Mouse (Mus musculus) limb, embryonic 15.5 days (tissue): ENCODE data around the gene Snx8. TPM values are rescaled to one million over a fixed set of nuclear protein-coding genes. Genes with fewer than 3 reads are reported as not detected.

ENCODE experiments used
- ATAC-seq: fragments of 200-750 bp; cut with Nextera tagmentation; 2 replicates; pipeline ENCODE4 v1.8.0; 2017; ENCODE audit warnings: low read depth, moderate TSS enrichment; ENCODE audit not compliant: insufficient number of reproducible peaks, low FRiP score, low TSS enrichment
- H3K27ac ChIP-seq: fragments of 300-500 bp; sonication (generic); 2 replicates; pipeline ENCODE4 v1.5.1; 2015; ENCODE audit warnings: moderate library complexity, mild to moderate bottlenecking, inconsistent platforms
- H3K27me3 ChIP-seq: fragments of 300-500 bp; sonication (generic); 2 replicates; pipeline ENCODE4 v1.6.1; 2015; ENCODE audit warnings: inconsistent platforms
- H3K36me3 ChIP-seq: fragments of 300-500 bp; sonication (generic); 2 replicates; pipeline ENCODE4 v1.6.1; 2015; ENCODE audit warnings: inconsistent platforms
- H3K4me1 ChIP-seq: fragments of 300-500 bp; sonication (generic); 2 replicates; pipeline ENCODE4 v1.6.1; 2015; ENCODE audit warnings: inconsistent platforms
- H3K4me2 ChIP-seq: fragments of 300-500 bp; sonication (generic); 2 replicates; pipeline ENCODE4 v1.6.1; 2015; ENCODE audit warnings: mild to moderate bottlenecking, inconsistent platforms
- H3K4me3 ChIP-seq: fragments of 300-500 bp; sonication (generic); 2 replicates; pipeline ENCODE4 v1.5.1; 2015; ENCODE audit warnings: mild to moderate bottlenecking, inconsistent platforms
- H3K9ac ChIP-seq: fragments of 300-500 bp; sonication (generic); 2 replicates; pipeline ENCODE4 v1.6.1; 2015; ENCODE audit warnings: inconsistent platforms
- H3K9me3 ChIP-seq: fragments of 300-500 bp; sonication (generic); 2 replicates; pipeline ENCODE4 v1.6.1; 2016; ENCODE audit warnings: inconsistent platforms
- WGBS: fragments of 180-500 bp; shearing (Covaris S2); methylation state at CpG from one replicate; pipeline ENCODE4 v1.1.7; 2015; 5-methylcytosine and 5-hydroxymethylcytosine counted together
- polyA plus RNA-seq: library from polyadenylated mRNA; unstranded; fragments of >200 nt; fragmentation: Nextera tagmentation; extraction: Ambion mirVana; gene quantifications from 2 replicates; pipeline ENCODE4 v1.2.1, GENCODE M21; 2015

Gene Snx8
- polyA plus RNA-seq, 1 experiment from 2014 or later: 23.8 TPM

- Histone ChIP-seq H3K36me3 (peaks cover 17% of the 10 kb centered on the region), H3K4me1 (peaks cover 17% of the 10 kb centered on the region), H3K27me3 (no peaks in the 10 kb centered on the region), H3K9ac (no peak overlapping the region), H3K4me3 (no peak overlapping the region), H3K27ac (no peak overlapping the region), H3K4me2 (no peak overlapping the region), H3K9me3 (no peaks in the 10 kb centered on the region)
- 39% methylated on average over 2 of the region's 2 CpGs for WGBS
- ATAC-seq: no peak
These were observed 55.4 kb downstream of the Snx8 start for GRCm38 (mm10) chr5:140333631-140334030.

GRCm38 (mm10) chr5:140332519-140332918, 56.5 kb downstream of the Snx8 start:
- Histone ChIP-seq H3K4me2 (peak overlapping the region; percentile 89), H3K27me3 (no peaks in the 10 kb centered on the region), H3K9me3 (no peaks in the 10 kb centered on the region), H3K36me3 (peaks cover 17% of the 10 kb centered on the region), H3K4me1 (peaks cover 17% of the 10 kb centered on the region), H3K9ac (no peak overlapping the region), H3K27ac (peak overlapping the region; percentile 89; the same call in 1 of the 2 replicates), H3K4me3 (peak overlapping the region; percentile 55)
- ATAC-seq: no peak
- WGBS: 44% methylated on average over 4 of the region's 4 CpGs

DNA sequence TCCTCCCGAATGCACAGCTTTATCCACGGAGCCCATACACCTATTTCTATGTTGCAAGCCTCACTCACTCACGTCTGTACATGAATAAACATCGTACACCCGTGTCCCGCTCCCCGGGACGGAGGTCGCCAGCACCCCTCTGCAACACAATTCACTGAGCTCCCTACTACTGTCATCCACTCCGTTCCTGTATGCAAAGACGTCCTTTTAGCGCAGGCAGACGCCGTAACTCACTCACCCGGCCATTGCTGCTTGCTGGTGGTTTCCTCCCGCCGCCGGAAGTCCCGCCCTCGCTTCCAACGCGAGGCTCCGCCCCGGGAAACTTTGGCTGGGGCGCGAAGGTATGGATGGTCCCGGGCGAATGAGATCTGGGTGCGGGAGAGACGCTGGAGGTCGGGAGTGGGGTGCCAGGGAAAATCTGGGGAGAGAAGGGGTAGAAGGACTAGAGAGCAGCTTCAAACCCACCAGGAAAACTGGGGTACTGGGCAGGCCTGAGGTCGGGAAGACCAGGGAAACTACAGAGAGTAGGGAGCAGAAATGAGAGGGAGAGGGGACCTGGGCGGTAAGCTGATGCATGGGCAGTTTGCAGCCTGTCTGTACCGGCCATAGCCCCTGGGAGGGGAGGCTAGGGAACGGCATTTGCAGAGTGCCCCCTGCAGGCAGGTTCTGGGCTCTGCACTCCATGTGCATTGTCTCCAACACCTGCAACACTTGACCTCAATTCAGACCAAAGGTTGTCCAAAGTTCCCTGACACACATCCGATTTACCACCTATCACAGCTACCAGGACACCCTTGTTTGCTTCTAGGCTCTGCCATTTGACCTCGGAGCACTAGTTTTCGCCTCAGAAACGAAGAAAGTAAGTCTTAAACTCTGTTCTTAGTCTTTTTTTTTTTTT, 57.2 kb downstream of the Snx8 start, which contains the start of gene Mrm2:
Gene Mrm2 (minus strand): TSS at position 284 of the 898 bp plus-strand sequence.
- peak within 1 kb of the TSS; percentile 55 for H3K4me3 ChIP-seq
- peaks cover 17% of the 10 kb centered on the region for H3K4me1 ChIP-seq
- peak; percentile 68 for ATAC-seq
- under 1% methylated on average over 39 of the region's 39 CpGs for WGBS
- H3K4me2 ChIP-seq: peak within 1 kb of the TSS; percentile 89
- H3K27me3 ChIP-seq: no peaks in the 10 kb centered on the region
- peak within 1 kb of the TSS; percentile 65 for H3K9ac ChIP-seq
- H3K9me3 ChIP-seq: no peaks in the 10 kb centered on the region
- peaks cover 19% of the 10 kb centered on the region for H3K36me3 ChIP-seq
- H3K27ac ChIP-seq: peak within 1 kb of the TSS; percentile 89

DNA sequence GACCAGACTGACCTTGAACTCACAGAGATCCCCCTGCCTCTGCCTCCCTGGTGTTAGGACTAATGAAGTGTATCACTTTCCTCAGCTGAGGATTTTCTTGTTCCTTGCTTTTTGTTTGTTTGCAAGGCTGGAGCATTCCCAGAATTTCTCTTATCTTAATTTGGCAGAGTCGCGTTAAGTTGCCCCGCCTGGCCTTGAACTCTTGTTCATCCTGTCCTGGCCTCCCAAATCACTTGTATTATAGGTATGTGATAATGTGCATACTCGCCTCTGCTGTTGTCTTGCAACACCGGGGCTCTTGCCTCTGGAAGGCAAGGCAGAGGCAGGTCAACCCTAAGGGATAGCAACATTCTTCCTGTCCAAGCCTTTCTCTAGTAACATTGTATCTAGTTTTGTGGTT, 65.0 kb downstream of the Snx8 start:
- peaks cover 23% of the 10 kb centered on the region for H3K36me3 ChIP-seq
- no peak overlapping the region for H3K4me2 ChIP-seq
- ATAC-seq: no peak
- 90% methylated on average over 5 of the region's 5 CpGs for WGBS
- H3K9me3 ChIP-seq: no peaks in the 10 kb centered on the region
- H3K9ac ChIP-seq: no peak overlapping the region
- H3K4me1 ChIP-seq: peaks cover 11% of the 10 kb centered on the region; the same call in 1 of the 2 replicates
- no peak overlapping the region for H3K4me3 ChIP-seq
- H3K27ac ChIP-seq: no peak overlapping the region
- H3K27me3 ChIP-seq: no peaks in the 10 kb centered on the region

DNA sequence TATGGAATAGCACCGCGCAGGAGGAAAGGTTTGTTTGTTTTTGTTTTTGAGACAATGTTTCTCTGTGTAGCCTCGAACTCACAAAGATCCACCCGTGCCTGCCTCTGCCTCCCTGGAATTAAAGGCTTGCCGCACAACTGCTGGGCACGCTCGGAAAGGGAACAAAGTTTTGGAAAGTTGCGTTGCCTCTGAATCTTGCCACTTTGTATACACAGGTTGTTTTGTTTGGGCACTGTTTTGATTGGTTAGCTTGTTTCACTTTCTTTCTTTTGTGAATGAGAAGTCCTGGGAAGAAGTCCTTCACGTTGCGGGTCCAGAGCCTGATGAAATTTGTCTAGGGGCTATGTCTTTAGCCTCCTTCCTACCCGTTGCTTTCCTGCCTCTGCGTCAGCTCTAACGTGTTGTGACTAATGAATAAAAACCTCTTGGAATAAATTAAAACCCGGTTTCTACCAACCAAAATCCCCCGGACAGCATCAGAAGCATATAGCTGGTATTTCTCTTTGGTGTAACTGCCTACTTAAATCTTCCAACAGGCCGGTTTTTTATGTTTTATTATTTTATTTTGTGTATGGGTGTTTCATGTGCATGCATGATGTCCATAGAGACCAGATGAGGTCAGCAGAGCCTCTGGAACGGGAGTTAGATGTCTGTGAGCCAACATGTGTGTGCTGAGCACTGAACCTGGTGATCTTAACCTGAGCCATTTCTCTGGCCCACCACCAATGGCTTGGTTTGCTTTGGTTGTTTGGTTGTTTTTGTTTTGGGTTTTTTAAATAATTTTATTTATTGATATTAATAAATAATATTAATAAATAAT, 67.1 kb downstream of the Snx8 start:
- H3K4me1 ChIP-seq: peaks cover 11% of the 10 kb centered on the region; the same call in 1 of the 2 replicates
- H3K9me3 ChIP-seq: no peaks in the 10 kb centered on the region
- no peaks in the 10 kb centered on the region for H3K27me3 ChIP-seq
- H3K4me2 ChIP-seq: peak overlapping the region; percentile 80
- peaks cover 5% of the 10 kb centered on the region; the same call in 1 of the 2 replicates for H3K36me3 ChIP-seq
- 1% methylated on average over 17 of the region's 17 CpGs for WGBS
- H3K27ac ChIP-seq: peak overlapping the region; percentile 82
- no peak for ATAC-seq
- peak overlapping the region; percentile 94 for H3K4me3 ChIP-seq
- peak overlapping the region; percentile 97 for H3K9ac ChIP-seq

- under 1% methylated on average over 60 of the region's 60 CpGs for WGBS
- H3K4me1 ChIP-seq: peaks cover 11% of the 10 kb centered on the region; the same call in 1 of the 2 replicates
- peak; percentile 86 for ATAC-seq
These were observed 67.9 kb downstream of the Snx8 start, which contains the start of the genes Mad1l1 and Nudt1 for GRCm38 (mm10) chr5:140321042-140321755. Gene Mad1l1 (minus strand): TSS chr5:140321552. Gene Nudt1 (plus strand): TSS chr5:140321656.

DNA sequence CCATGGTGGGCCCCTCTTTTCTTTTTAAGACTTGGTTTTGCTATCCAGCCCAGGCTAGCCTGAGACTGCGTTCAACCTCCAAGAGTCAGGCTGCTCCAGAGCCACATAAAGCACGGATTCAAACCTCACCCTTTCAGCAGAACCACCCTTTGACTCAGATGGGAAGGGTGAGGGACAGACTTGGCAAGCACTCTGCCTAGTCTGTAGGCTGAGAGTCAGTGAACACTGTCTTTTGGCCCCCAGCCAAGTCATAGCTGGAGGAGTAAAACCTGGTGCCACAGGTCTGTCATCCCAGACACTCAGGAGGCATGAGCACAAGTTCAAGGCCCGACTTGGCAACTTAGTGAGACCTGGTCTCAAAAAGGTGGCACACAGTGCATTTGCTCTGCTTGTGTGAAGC, 72.3 kb downstream of the Snx8 start:
- H3K4me3 ChIP-seq: no peak overlapping the region
- no peak for ATAC-seq
- WGBS: 68% methylated on average over 3 of the region's 3 CpGs
- H3K9ac ChIP-seq: no peak overlapping the region
- no peak overlapping the region for H3K27ac ChIP-seq
- no peak overlapping the region for H3K4me2 ChIP-seq
- H3K36me3 ChIP-seq: peaks cover 28% of the 10 kb centered on the region
- H3K27me3 ChIP-seq: no peaks in the 10 kb centered on the region
- peaks cover 11% of the 10 kb centered on the region; the same call in 1 of the 2 replicates for H3K4me1 ChIP-seq
- no peaks in the 10 kb centered on the region for H3K9me3 ChIP-seq

More at GRCm38 (mm10) chr5:140321042-140321755, 67.9 kb downstream of the Snx8 start, which contains the start of the genes Mad1l1 and Nudt1:
- no peaks in the 10 kb centered on the region for H3K27me3 ChIP-seq
- H3K9me3 ChIP-seq: no peaks in the 10 kb centered on the region
- peak within 1 kb of the TSS; percentile 80 for H3K4me2 ChIP-seq
- H3K36me3 ChIP-seq: peaks cover 7% of the 10 kb centered on the region; the same call in 1 of the 2 replicates
- H3K27ac ChIP-seq: peak within 1 kb of the TSS; percentile 82
- peak within 1 kb of the TSS; percentile 97 for H3K9ac ChIP-seq
- H3K4me3 ChIP-seq: peak within 1 kb of the TSS; percentile 94

DNA sequence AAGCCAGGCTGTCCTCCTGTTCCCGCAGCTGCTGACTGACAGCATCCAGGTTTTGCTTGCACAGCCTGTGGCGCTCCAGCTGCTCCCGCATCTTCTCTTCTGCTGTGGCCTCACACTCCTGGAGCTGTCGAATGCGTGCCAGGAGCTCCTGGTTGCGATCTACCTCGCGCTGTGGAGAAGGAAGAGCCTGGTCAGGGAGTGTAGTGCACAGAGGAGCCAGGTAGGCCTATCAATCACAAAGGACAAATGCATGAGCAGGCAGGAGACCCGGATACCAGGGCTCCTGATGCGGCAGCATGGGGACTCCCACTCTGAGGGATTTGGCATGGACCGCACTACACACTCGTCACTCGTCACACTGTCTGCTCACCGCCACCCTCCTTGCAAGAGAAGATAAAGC, 81.5 kb downstream of the Snx8 start:
- Histone ChIP-seq H3K36me3 (peaks cover 85% of the 10 kb centered on the region), H3K9me3 (no peaks in the 10 kb centered on the region), H3K4me1 (no peaks in the 10 kb centered on the region), H3K4me3 (no peak overlapping the region), H3K4me2 (no peak overlapping the region), H3K27ac (no peak overlapping the region), H3K27me3 (no peaks in the 10 kb centered on the region), H3K9ac (no peak overlapping the region)
- ATAC-seq: no peak
- WGBS: 94% methylated on average over 14 of the region's 14 CpGs

DNA sequence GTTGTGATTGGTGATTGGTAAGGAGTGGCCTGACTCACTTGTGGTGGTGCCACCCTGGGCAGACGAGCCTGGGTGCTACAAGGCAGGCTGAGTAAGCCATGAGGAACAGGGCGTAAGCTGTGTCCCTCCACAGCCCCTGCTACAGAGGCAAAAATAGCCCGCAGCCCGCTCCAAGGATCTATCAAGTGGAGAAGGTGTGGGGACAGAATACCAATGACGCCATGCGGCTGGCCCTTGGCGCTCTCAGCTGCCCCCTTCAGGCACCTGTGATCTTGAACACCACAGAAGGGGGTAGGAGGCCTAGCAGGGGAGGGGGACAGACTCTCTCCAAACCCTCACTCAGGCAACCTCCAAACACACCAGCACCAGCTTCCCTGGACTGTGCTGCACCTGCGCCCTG, 83.0 kb downstream of the Snx8 start:
- Histone ChIP-seq H3K9ac (no peak overlapping the region), H3K4me1 (no peaks in the 10 kb centered on the region), H3K27me3 (no peaks in the 10 kb centered on the region), H3K36me3 (peaks cover 87% of the 10 kb centered on the region), H3K27ac (no peak overlapping the region), H3K4me2 (no peak overlapping the region), H3K9me3 (no peaks in the 10 kb centered on the region), H3K4me3 (no peak overlapping the region)
- 89% methylated on average over 8 of the region's 8 CpGs for WGBS
- ATAC-seq: no peak

GRCm38 (mm10) chr5:140298291-140298690, 90.8 kb downstream of the Snx8 start:
- Histone ChIP-seq H3K4me2 (no peak overlapping the region), H3K36me3 (peaks cover 74% of the 10 kb centered on the region), H3K27me3 (no peaks in the 10 kb centered on the region), H3K9me3 (no peaks in the 10 kb centered on the region), H3K4me3 (no peak overlapping the region), H3K4me1 (no peaks in the 10 kb centered on the region), H3K9ac (no peak overlapping the region), H3K27ac (no peak overlapping the region)
- 85% methylated on average over 4 of the region's 4 CpGs for WGBS
- ATAC-seq: no peak

DNA sequence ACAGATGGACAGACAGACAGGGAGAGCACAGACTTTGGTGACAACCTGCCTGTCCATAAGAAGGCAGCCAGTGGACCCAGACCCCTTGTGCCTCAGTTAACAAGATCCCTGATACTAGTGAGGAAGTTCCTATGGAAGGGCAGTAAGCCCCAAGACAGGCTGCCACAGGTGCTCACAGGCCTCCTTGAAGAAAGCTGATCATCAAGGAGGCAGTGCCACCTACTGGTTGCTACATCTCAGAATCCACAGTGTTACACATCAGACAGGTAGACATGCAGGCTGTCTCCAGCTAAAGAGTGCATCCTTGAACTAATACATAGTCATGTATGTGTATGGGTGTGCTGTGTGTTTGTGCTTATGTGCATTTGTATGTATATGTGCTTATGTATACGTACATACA, 96.9 kb downstream of the Snx8 start:
- Histone ChIP-seq H3K4me2 (no peak overlapping the region), H3K4me3 (no peak overlapping the region), H3K4me1 (peaks cover 11% of the 10 kb centered on the region; the same call in 1 of the 2 replicates), H3K36me3 (peaks cover 50% of the 10 kb centered on the region), H3K27ac (no peak overlapping the region), H3K9me3 (no peaks in the 10 kb centered on the region), H3K9ac (no peak overlapping the region), H3K27me3 (no peaks in the 10 kb centered on the region)
- ATAC-seq: no peak
- 79% methylated on average over 1 of the region's 1 CpGs for WGBS
